Mouse (Mus musculus): ENCODE data around the gene Hnrnpdl. TPM values are rescaled to one million over a fixed set of nuclear protein-coding genes. Genes with fewer than 3 reads are reported as not detected.
A peak's percentile ranks its signal among the peaks of the same experiment; 100 is the strongest.

Hnrnpdl gene
- 10 to 100 TPM; 53.1 to 63.5 TPM for total RNA-seq (2021)

GRCm38 (mm10) chr5:100039602-100040142, at the start of gene Hnrnpdl, which contains the start of gene Enoph1:
Hnrnpdl (minus strand) TSS chr5:100039664.
Enoph1 (plus strand) TSS chr5:100039985.
- intact Hi-C loops (cut with DNase I) = loop anchor here (2.0 to 10.0 kb wide), 3 partner anchors 61 to 787 kb away; partner anchors contain the start of genes 4930524J08Rik, Hnrnpd and Lin54
- DNase-seq (ENCODE audit: low spot score) = peak; percentile 88

GRCm38 (mm10) chr5:100085097-100085496, 45.6 kb upstream of the Hnrnpdl start:
- DNase-seq (ENCODE audit: low spot score) = no peak
- intact Hi-C loops (cut with DNase I) = no loop called here

- intact Hi-C loops (cut with DNase I) = loop anchor here (5.0 kb wide), 1 partner anchor 73 kb away; the partner anchor contains the start of gene Tmem150c
- DNase-seq (ENCODE audit: low spot score) = no peak
Observed at GRCm38 (mm10) chr5:100083953-100084562, 44.6 kb upstream of the Hnrnpdl start.

- DNase-seq (ENCODE audit: low spot score) = no peak
- intact Hi-C loops (cut with DNase I) = loop anchor here (5.0 kb wide), 1 partner anchor 75 kb away; the partner anchor contains the start of gene Tmem150c
Observed at GRCm38 (mm10) chr5:100082006-100082405, 42.5 kb upstream of the Hnrnpdl start.

GRCm38 (mm10) chr5:100079931-100080275, 40.4 kb upstream of the Hnrnpdl start:
- DNase-seq (ENCODE audit: low spot score) = no peak
- intact Hi-C loops (cut with DNase I) = loop anchor here (5.0 kb wide), 1 partner anchor 77 kb away; the partner anchor contains the start of gene Tmem150c

- no peak for DNase-seq (ENCODE audit: low spot score)
- intact Hi-C loops (cut with DNase I) = no loop called here
Observed at GRCm38 (mm10) chr5:100079040-100079930, 39.8 kb upstream of the Hnrnpdl start.

- DNase-seq (ENCODE audit: low spot score) = no peak
- intact Hi-C loops (cut with DNase I) = loop anchor here (5.0 kb wide), 1 partner anchor 93 kb away; no protein-coding TSS in a partner anchor
Observed at GRCm38 (mm10) chr5:100074571-100074970, 35.1 kb upstream of the Hnrnpdl start.

- no peak for DNase-seq (ENCODE audit: low spot score)
- intact Hi-C loops (cut with DNase I) = loop anchor here (5.0 kb wide), 1 partner anchor 95 kb away; no protein-coding TSS in a partner anchor
Observed at GRCm38 (mm10) chr5:100072557-100072956, 33.1 kb upstream of the Hnrnpdl start.

- intact Hi-C loops (cut with DNase I) = loop anchor here (2.0 to 5.0 kb wide), 2 partner anchors 96 to 251 kb away; no protein-coding TSS in a partner anchor
- DNase-seq (ENCODE audit: low spot score) = no peak
Observed at GRCm38 (mm10) chr5:100071541-100071940, 32.1 kb upstream of the Hnrnpdl start.

- intact Hi-C loops (cut with DNase I) = loop anchor here (1.0 to 5.0 kb wide), 3 partner anchors 97 to 253 kb away; no protein-coding TSS in a partner anchor
- peak; percentile 38 for DNase-seq (ENCODE audit: low spot score)
Observed at GRCm38 (mm10) chr5:100070255-100070654, 30.8 kb upstream of the Hnrnpdl start.

- intact Hi-C loops (cut with DNase I) = no loop called here
- no peak for DNase-seq (ENCODE audit: low spot score)
Observed at GRCm38 (mm10) chr5:100069526-100069925, 30.1 kb upstream of the Hnrnpdl start.

- intact Hi-C loops (cut with DNase I) = no loop called here
- DNase-seq (ENCODE audit: low spot score) = no peak
Observed at GRCm38 (mm10) chr5:100067579-100067978, 28.1 kb upstream of the Hnrnpdl start.

- intact Hi-C loops (cut with DNase I) = no loop called here
- DNase-seq (ENCODE audit: low spot score) = no peak
Observed at GRCm38 (mm10) chr5:100060876-100061275, 21.4 kb upstream of the Hnrnpdl start.

- no peak for DNase-seq (ENCODE audit: low spot score)
- intact Hi-C loops (cut with DNase I) = loop anchor here (5.0 kb wide), 1 partner anchor 758 kb away; no protein-coding TSS in a partner anchor
Observed at GRCm38 (mm10) chr5:100059326-100059725, 19.9 kb upstream of the Hnrnpdl start.

- intact Hi-C loops (cut with DNase I) = loop anchor here (5.0 kb wide), 1 partner anchor 759 kb away; no protein-coding TSS in a partner anchor
- no peak for DNase-seq (ENCODE audit: low spot score)
Observed at GRCm38 (mm10) chr5:100058729-100059128, 19.3 kb upstream of the Hnrnpdl start.

GRCm38 (mm10) chr5:100057461-100058209, 18.2 kb upstream of the Hnrnpdl start:
- intact Hi-C loops (cut with DNase I) = loop anchor here (5.0 kb wide), 1 partner anchor 760 kb away; no protein-coding TSS in a partner anchor

GRCm38 (mm10) chr5:100055866-100056369, 16.5 kb upstream of the Hnrnpdl start:
- DNase-seq (ENCODE audit: low spot score) = no peak
- intact Hi-C loops (cut with DNase I) = loop anchor here (5.0 kb wide), 1 partner anchor 761 kb away; no protein-coding TSS in a partner anchor

More at GRCm38 (mm10) chr5:100057461-100058209, 18.2 kb upstream of the Hnrnpdl start:
- no peak for DNase-seq (ENCODE audit: low spot score)

GRCm38 (mm10) chr5:100054807-100055547, 15.5 kb upstream of the Hnrnpdl start:
- intact Hi-C loops (cut with DNase I) = loop anchor here (5.0 kb wide), 1 partner anchor 762 kb away; no protein-coding TSS in a partner anchor
- DNase-seq (ENCODE audit: low spot score) = no peak

Data from heart, postnatal 25 days (tissue).